Mouse (Mus musculus) small intestine, adult 2 months (tissue): ENCODE data around the gene Gm10192.

ENCODE experiments used
- CTCF ChIP-seq: fragments of 200-500 bp; IDR thresholded peaks from 2 replicates; pipeline ENCODE4 v1.5.1; 2012; ENCODE audit warnings: low read depth, mild to moderate bottlenecking, control low read depth, inconsistent platforms, low read length, moderate library complexity, mixed read lengths; ENCODE audit not compliant: insufficient replicate concordance, insufficient read length; ENCODE audit errors: extremely low read depth
- POLR2A ChIP-seq: fragments of 200-500 bp; IDR thresholded peaks from 2 replicates; pipeline ENCODE4 v1.6.1; 2012; ENCODE audit warnings: low read depth, mild to moderate bottlenecking, control low read depth, inconsistent platforms, low read length, moderate library complexity

GRCm38 (mm10) chr4:97153554-97153953, 29.4 kb downstream of the Gm10192 start:
- TF ChIP-seq CTCF = no peak
- no peak for TF ChIP-seq POLR2A
